Mouse (Mus musculus): ENCODE data around the gene Leng9. TPM values are rescaled to one million over a fixed set of nuclear protein-coding genes. Genes with fewer than 3 reads are reported as not detected.

Leng9 gene
- polyA plus RNA-seq (2012; rRNA removed) = 10.5 and 11.5 TPM in 2 replicates

DNA sequence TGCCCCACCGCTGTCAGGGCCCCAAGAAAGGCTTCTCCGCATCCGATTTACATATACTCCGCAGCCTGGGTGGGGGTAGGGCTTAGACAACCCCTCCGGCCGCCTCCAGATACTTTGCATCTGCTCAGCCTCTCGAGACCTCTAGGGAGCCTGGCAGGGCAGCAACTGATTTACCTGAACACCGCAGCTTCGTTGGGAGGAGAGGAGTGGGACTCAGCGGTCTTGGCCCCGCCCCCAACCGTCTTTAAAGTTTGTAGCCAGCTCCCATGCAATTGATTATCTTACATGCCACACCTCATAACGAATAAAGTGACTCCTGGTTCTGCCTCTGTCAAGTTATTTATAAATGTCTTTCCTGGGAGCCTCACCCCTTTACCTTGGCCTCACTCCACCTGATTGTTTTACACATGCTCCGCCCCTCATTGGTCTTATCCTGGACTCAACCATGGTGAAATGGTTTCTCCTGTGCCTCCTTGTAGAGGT lies at the start of gene Leng9:
Gene Leng9, minus strand, starts transcription at position 316 of the 483 bp plus-strand sequence.
- peak; percentile 43 for DNase-seq
- Histone ChIP-seq H3K36me3 (ENCODE audit: control insufficient read depth, insufficient read depth, low read length) (peaks cover 21% of the 10 kb centered on the region), H3K4me1 (replicated peaks; ENCODE audit: control insufficient read depth, insufficient read depth, low read length) (peaks cover 18% of the 10 kb centered on the region), H3K4me3 (ENCODE audit: control insufficient read depth, insufficient read depth, low read length) (peak within 1 kb of the TSS; percentile 97), H3K27me3 (ENCODE audit: control insufficient read depth, insufficient read depth, low read length) (peaks cover 13% of the 10 kb centered on the region; the same call in 1 of the 2 replicates), H3K27ac (ENCODE audit: control insufficient read depth, insufficient read depth, low read length) (peak within 1 kb of the TSS; percentile 75)
- WGBS = 3% methylated on average over 14 of the region's 14 CpGs
- TF ChIP-seq CTCF (IDR thresholded peaks at IDR 0.05; ENCODE audit: borderline replicate concordance, control insufficient read depth, extremely low read depth, insufficient read depth, low read length, poor library complexity) (no peak), POLR2A (IDR thresholded peaks at IDR 0.05; ENCODE audit: control insufficient read depth, extremely low read depth, insufficient read depth, low read length, poor library complexity) (no peak)

DNA sequence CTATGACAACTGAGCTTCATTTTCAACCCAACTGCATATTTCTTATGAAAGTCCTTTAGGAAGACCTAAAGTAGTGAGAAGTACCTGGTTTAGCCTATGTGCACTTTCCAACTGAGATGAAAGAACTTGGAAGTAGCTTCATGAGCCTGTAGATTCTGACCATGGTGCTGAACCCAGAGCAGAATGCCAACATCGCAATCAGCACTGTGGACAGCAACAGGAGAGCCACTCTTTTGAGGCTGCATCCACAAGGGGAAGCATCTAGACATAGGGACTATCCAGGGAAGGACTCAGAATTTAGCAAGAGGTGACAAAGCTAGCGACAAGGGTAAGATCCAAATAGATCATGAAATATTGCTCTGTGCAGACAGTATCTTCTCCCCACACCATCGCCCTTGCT lies 28.3 kb upstream of the Leng9 start:
- no peak overlapping the region for H3K4me3 ChIP-seq (ENCODE audit: control insufficient read depth, insufficient read depth, low read length)
- DNase-seq = no peak
- no peaks in the 10 kb centered on the region for H3K4me1 ChIP-seq (replicated peaks; ENCODE audit: control insufficient read depth, insufficient read depth, low read length)
- H3K36me3 ChIP-seq (ENCODE audit: control insufficient read depth, insufficient read depth, low read length) = no peaks in the 10 kb centered on the region
- no peak overlapping the region for H3K27ac ChIP-seq (ENCODE audit: control insufficient read depth, insufficient read depth, low read length)
- TF ChIP-seq CTCF (IDR thresholded peaks at IDR 0.05; ENCODE audit: borderline replicate concordance, control insufficient read depth, extremely low read depth, insufficient read depth, low read length, poor library complexity) (no peak), POLR2A (IDR thresholded peaks at IDR 0.05; ENCODE audit: control insufficient read depth, extremely low read depth, insufficient read depth, low read length, poor library complexity) (no peak)
- H3K27me3 ChIP-seq (ENCODE audit: control insufficient read depth, insufficient read depth, low read length) = no peaks in the 10 kb centered on the region
- 45% methylated on average over 3 of the region's 3 CpGs for WGBS

DNA sequence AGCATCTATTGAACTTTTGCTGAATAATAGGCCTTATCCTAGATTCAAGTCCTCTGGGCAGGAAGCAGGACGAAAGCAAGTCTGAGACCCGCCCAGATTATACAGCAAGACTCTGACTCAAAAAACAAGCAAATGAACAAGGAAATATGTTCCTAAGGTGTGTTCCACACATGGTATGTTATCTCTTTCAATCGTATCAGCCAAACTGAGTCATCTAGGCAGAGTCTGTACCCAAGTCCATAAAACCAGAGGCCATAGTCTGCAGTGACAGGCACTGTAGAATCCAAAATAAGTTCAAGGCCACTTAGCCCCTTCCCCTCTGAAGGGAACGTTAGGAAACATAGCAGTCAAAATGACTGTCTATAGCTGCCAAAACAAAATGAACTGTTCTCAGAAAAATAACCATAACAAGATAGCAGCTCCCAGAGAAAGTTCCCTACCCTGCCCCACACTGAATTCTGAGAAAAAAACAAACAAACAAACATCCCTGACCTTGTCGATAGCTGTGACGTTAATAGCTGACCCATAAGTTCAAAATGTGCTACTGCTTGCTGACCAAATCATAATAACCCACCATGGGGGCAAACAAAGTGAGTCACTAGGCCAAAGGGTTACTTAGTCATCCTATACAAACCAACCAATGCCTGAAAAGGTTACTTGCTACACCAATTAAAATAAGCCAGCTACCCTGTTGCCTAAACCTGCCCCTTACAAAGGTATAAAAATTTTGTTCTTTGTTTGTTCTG lies 20.2 kb upstream of the Leng9 start:
- H3K4me3 ChIP-seq (ENCODE audit: control insufficient read depth, insufficient read depth, low read length) = no peak overlapping the region
- no peak for DNase-seq
- no peak for TF ChIP-seq POLR2A (IDR thresholded peaks at IDR 0.05; ENCODE audit: control insufficient read depth, extremely low read depth, insufficient read depth, low read length, poor library complexity)
- TF ChIP-seq CTCF (IDR thresholded peaks at IDR 0.05; ENCODE audit: borderline replicate concordance, control insufficient read depth, extremely low read depth, insufficient read depth, low read length, poor library complexity) = no peak
- no peaks in the 10 kb centered on the region for H3K4me1 ChIP-seq (replicated peaks; ENCODE audit: control insufficient read depth, insufficient read depth, low read length)
- H3K27me3 ChIP-seq (ENCODE audit: control insufficient read depth, insufficient read depth, low read length) = no peaks in the 10 kb centered on the region
- H3K27ac ChIP-seq (ENCODE audit: control insufficient read depth, insufficient read depth, low read length) = no peak overlapping the region
- 85% methylated on average over 6 of the region's 6 CpGs for WGBS
- no peaks in the 10 kb centered on the region for H3K36me3 ChIP-seq (ENCODE audit: control insufficient read depth, insufficient read depth, low read length)

DNA sequence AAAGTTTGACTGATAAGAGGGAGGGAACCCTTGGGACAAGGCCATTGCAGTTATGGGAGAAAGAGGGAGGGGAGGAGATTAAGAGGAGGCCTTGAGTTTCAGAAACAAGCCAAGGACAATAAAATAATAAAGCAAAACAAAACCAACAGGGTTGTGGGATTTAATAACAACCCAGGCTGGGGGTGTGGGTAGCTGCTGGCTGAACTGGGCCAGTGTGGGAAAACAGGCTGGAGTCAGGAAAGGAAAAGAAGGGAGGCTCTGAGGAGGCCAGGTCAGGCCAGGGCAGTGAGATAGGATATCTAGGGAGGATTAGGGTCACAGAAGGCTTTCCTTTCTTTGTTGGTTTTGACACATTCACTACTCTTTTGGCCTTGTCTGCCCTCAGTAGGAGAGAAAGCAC lies 16.9 kb upstream of the Leng9 start:
- Histone ChIP-seq H3K4me3 (ENCODE audit: control insufficient read depth, insufficient read depth, low read length) (no peak overlapping the region), H3K27ac (ENCODE audit: control insufficient read depth, insufficient read depth, low read length) (no peak overlapping the region), H3K4me1 (replicated peaks; ENCODE audit: control insufficient read depth, insufficient read depth, low read length) (no peaks in the 10 kb centered on the region), H3K36me3 (ENCODE audit: control insufficient read depth, insufficient read depth, low read length) (no peaks in the 10 kb centered on the region), H3K27me3 (ENCODE audit: control insufficient read depth, insufficient read depth, low read length) (no peaks in the 10 kb centered on the region)
- no peak for DNase-seq
- TF ChIP-seq POLR2A (IDR thresholded peaks at IDR 0.05; ENCODE audit: control insufficient read depth, extremely low read depth, insufficient read depth, low read length, poor library complexity) = no peak
- TF ChIP-seq CTCF (IDR thresholded peaks at IDR 0.05; ENCODE audit: borderline replicate concordance, control insufficient read depth, extremely low read depth, insufficient read depth, low read length, poor library complexity) = no peak

DNA sequence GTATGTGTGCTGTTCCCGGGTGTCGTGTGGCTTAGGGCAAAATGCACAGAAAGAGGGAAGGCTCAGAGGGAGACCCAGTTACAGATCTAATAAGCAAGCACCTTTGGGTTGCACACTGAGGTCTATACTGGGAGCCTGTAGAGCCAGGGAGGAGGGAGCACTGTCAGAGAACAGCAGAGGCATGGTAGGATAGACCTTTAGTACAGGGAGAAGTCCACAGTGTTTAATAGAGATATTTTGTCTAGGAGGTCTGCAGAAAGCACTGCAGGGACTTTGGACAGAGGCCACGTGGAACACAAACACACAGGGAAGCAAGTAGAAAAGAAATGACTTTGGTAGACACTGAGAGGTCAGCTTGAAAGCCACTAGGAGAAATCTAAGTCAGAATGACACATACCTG lies 15.1 kb upstream of the Leng9 start:
- WGBS = 24% methylated on average over 3 of the region's 3 CpGs
- TF ChIP-seq CTCF (IDR thresholded peaks at IDR 0.05; ENCODE audit: borderline replicate concordance, control insufficient read depth, extremely low read depth, insufficient read depth, low read length, poor library complexity) = no peak
- TF ChIP-seq POLR2A (IDR thresholded peaks at IDR 0.05; ENCODE audit: control insufficient read depth, extremely low read depth, insufficient read depth, low read length, poor library complexity) = no peak
- Histone ChIP-seq H3K4me3 (ENCODE audit: control insufficient read depth, insufficient read depth, low read length) (no peak overlapping the region), H3K4me1 (replicated peaks; ENCODE audit: control insufficient read depth, insufficient read depth, low read length) (no peaks in the 10 kb centered on the region), H3K27me3 (ENCODE audit: control insufficient read depth, insufficient read depth, low read length) (no peaks in the 10 kb centered on the region), H3K36me3 (ENCODE audit: control insufficient read depth, insufficient read depth, low read length) (no peaks in the 10 kb centered on the region), H3K27ac (ENCODE audit: control insufficient read depth, insufficient read depth, low read length) (no peak overlapping the region)
- DNase-seq = no peak

DNA sequence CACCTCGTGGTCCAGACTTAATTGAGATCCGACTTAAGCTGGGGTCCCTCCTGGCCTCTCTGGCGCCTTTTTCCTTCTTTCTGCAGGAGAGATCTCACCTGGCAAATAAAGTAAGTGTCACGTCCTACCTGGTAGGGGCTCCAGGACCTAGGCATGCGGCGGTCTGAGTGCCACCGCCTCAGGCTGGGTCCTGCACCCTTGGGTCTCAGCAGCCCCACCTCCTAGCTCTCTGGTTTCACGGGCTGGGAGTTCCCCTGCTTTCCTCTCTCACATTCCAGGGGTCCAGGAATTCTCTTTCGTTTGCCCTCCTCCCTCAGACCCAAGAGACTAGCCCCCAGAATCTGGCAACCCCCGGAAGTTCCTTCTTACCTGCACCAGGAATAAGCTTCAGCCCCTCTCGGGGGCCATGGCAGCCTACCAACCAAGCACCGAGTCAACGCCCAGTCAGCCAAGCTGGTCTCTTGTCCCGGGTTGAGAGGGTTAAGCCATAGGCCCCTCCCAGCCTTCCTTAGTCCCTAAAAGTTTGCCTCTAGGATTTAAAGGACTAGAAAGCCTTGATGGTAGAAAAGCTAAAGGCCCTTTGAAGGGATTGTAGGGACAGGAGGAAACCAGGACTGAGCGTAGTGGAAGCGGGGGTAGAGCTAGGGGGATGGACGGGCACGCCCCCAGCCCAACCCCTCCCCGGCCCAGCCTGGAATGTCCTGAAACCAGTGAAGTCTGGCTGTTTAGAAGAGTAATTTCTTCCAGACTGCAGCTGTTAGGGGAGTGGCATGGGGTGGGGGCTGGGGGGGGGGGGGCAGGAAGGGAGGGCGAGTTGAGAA lies 14.1 kb upstream of the Leng9 start, which contains the start of gene Cdc42ep5:
Gene Cdc42ep5, minus strand, starts transcription at position 771 of the 821 bp plus-strand sequence.
- H3K4me1 ChIP-seq (replicated peaks; ENCODE audit: control insufficient read depth, insufficient read depth, low read length) = no peaks in the 10 kb centered on the region
- no peak for DNase-seq
- no peak within 1 kb of the TSS; the same call in 1 of the 2 replicates for H3K4me3 ChIP-seq (ENCODE audit: control insufficient read depth, insufficient read depth, low read length)

More for the DNA sequence above, 14.1 kb upstream of the Leng9 start, which contains the start of gene Cdc42ep5:
- 5% methylated on average over 19 of the region's 20 CpGs for WGBS
- Histone ChIP-seq H3K27me3 (ENCODE audit: control insufficient read depth, insufficient read depth, low read length) (no peaks in the 10 kb centered on the region), H3K36me3 (ENCODE audit: control insufficient read depth, insufficient read depth, low read length) (no peaks in the 10 kb centered on the region), H3K27ac (ENCODE audit: control insufficient read depth, insufficient read depth, low read length) (no peak within 1 kb of the TSS)
- TF ChIP-seq POLR2A (IDR thresholded peaks at IDR 0.05; ENCODE audit: control insufficient read depth, extremely low read depth, insufficient read depth, low read length, poor library complexity) (no peak), CTCF (IDR thresholded peaks at IDR 0.05; ENCODE audit: borderline replicate concordance, control insufficient read depth, extremely low read depth, insufficient read depth, low read length, poor library complexity) (no peak)

Measured in thymus, adult 2 months (tissue).